Mouse (Mus musculus) spleen, postnatal 36 days (tissue): ENCODE data around the gene Tgm1.

ENCODE experiments used
- DNase-seq, 2 experiments: peaks; one replicate each; pipeline ENCODE4 v3.0.0; 2022; ENCODE audit warnings: low spot score in 2 of 2, mixed read lengths in 1 of 2

Gene Tgm1

GRCm38 (mm10) chr14:55724411-55724871 is 10.7 kb upstream of the Tgm1 start:
- peak; percentile 80 to 86 for DNase-seq

DNA sequence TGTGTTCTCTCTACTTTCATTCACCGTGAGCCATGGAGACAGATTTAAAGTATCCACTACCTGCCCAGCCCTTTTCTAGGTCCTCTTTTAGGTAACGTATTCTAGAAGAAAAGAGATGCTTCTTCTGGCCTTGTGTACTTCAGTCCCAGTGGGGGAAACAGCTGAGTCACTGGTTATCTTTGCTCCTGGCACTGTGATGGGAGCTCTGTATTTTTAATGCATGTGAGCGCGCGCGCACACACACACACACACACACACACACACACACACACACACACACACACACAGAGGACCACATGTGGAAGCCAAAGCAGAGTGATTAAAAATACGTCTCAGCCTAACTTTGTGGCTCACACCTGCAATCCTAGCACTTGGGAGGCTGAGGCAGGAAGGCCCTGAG is 9.7 kb upstream of the Tgm1 start:
- DNase-seq: no peak

GRCm38 (mm10) chr14:55722438-55722945 is 8.8 kb upstream of the Tgm1 start:
- DNase-seq: no peak

GRCm38 (mm10) chr14:55721700-55722437 is 8.1 kb upstream of the Tgm1 start, which contains the start of gene Rabggta:
TSS of gene Rabggta (minus strand) at chr14:55722263.
- DNase-seq: peak; percentile 93 to 94

DNA sequence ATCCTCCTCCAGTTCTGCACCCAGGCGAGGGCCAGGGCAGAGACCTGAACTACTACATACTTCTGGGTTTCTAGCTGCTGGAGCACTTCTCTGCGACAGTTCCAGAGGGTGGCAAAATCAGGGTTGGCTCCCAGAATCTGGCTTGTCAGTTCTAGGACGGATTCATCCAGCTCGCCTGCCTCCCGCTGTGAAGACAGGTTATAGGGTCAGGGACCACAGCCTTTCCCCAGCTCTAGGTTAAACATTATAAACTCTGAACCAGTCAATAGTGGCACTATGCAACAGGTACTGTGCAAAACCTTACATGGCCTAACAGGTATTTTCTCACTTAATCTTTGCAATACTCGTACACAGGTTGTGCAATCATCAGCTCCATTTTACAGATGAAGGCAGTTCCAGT is 7.3 kb upstream of the Tgm1 start:
- DNase-seq: no peak

DNA sequence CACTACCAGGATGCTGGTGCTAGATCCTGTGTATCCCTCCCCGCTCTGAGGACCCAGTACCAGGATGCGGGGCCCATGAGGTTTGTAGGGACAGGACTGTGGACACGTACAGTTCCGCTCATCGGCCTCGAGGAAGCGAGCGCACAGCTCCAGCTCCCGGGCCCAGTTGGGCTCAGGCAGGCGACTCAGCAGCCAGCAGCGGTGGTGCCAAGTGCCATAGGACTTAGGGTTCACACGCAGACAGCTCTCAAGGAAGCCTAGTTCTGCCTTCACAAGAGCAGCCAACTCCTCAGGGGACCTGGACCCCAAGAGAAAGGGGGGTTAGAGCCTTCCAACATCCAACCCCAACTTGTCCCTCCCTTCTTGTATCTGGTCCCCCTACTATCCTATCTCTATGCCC is 6.9 kb upstream of the Tgm1 start:
- DNase-seq: no peak

GRCm38 (mm10) chr14:55719737-55720136 is 6.0 kb upstream of the Tgm1 start:
- no peak for DNase-seq

- DNase-seq: no peak
These were observed 3.2 kb upstream of the Tgm1 start for GRCm38 (mm10) chr14:55716884-55717283.

DNA sequence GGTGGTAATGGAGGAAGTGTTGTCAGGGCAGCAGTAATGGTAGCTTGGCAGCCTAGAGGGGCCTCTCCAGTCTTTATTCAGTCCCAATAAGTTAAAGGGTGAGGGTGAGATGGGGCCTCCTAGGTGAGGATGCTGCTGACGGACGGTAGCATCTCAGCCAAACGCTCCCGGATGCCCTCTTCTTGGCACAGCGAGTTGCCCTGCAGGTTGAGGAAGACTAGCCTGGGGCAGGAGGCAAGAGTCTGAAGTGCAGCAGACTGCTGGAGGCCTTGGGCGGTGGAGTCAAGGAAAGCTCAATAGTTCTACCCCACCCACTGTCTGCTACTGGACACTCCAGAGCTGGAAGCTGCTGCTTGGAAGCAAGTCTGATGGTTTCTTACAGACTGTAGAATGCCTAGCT is 2.5 kb upstream of the Tgm1 start:
- no peak for DNase-seq

DNA sequence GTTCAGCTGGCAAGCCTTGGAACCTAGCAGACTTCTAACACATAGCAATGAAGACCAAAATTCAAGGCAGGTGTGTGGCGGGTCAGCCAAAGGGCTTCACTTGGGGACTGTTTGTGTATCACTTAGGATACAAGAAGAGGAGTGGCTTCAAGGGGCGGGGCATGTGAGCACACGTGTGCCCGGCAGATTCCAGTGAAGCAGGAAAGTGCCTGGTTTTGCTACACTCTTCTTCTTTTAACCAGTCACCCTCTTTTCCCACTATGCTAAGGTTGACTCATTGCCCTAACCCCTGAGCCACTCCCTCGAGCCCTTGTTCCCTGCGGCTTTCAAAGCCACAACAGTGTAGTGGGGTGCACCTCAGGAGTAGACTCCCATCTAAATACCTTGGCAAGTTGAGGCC is 1.2 kb upstream of the Tgm1 start:
- no peak for DNase-seq

- DNase-seq: peak in 1 of 2 experiments; percentile 34
These were observed 558 bp downstream of the Tgm1 start for GRCm38 (mm10) chr14:55713007-55713728.

GRCm38 (mm10) chr14:55711786-55712185 is 1.9 kb downstream of the Tgm1 start:
- DNase-seq: no peak

- no peak for DNase-seq
These were observed 4.2 kb downstream of the Tgm1 start for GRCm38 (mm10) chr14:55709509-55709908.

DNA sequence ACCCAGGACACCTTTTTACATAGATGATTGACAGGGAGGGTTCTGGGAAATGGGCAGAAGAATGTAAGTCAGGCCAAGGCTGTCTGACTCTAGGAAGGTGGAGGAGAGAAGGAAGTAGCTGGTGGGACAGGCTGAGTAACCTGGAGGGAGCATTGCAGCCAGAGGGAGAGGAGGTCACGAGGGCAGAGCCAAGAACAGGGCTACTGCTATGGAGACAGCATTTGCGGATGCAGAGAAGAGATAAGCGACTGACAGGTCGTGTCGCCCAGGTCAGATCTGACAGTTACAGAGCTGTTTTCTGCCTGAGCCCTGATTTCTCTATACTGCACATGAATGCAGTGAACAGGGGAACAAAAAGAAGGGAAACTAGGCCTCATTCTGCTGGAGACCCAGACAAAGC is 6.3 kb downstream of the Tgm1 start:
- no peak for DNase-seq

DNA sequence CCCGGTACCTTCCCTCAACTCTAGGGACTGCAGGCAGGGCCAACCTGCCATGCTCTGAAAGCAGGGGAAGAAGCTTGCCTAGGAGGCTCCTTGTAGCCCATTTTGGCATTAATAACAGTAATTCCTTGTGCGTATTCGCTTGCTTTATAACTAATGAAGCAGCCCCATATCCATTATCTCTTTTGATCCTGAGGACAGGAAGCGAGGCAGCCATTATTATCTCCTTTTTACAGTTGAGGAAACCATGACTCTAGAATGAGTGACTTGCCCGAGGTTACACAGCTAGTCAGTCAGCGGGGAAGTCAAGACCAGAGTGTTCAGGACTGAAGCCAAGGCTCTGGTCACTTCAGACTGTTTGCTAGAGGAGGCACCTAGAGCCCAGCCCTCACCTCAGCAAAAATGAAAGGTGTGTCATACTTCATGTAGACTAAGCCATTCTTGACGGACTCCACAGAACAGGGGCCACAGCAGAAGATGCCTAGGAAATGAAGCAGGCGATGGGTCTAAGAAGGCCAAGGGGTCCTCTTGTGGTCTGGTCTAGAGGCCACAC is 7.6 kb downstream of the Tgm1 start:
- DNase-seq: no peak

- no peak for DNase-seq
These were observed 11.0 kb downstream of the Tgm1 start for GRCm38 (mm10) chr14:55702761-55703160.

DNA sequence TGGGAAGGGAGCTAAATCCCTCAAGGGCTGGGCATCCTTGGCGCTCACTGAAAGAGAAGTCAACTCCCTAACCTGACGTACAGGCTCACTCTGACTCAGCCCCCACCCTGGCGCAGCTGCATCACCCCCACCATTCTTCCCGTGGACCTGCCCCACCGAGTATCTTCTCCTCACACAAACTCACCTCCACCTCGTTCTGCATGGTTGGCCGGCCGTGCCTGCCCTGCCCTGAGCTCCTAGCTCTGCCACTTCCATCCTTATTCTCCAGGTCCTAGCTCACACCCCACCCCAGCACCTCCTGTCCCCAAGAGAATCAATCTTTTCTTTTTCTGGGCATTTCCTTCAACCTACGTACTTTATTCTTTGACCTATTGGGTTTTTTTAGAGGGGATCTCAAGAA is 12.6 kb downstream of the Tgm1 start:
- no peak for DNase-seq

GRCm38 (mm10) chr14:55697226-55697625 is 16.5 kb downstream of the Tgm1 start:
- peak; percentile 22 to 23 for DNase-seq

GRCm38 (mm10) chr14:55689433-55689832 is 24.3 kb downstream of the Tgm1 start:
- DNase-seq: no peak

- no peak for DNase-seq
These were observed 31.6 kb downstream of the Tgm1 start for GRCm38 (mm10) chr14:55682118-55682493.

DNA sequence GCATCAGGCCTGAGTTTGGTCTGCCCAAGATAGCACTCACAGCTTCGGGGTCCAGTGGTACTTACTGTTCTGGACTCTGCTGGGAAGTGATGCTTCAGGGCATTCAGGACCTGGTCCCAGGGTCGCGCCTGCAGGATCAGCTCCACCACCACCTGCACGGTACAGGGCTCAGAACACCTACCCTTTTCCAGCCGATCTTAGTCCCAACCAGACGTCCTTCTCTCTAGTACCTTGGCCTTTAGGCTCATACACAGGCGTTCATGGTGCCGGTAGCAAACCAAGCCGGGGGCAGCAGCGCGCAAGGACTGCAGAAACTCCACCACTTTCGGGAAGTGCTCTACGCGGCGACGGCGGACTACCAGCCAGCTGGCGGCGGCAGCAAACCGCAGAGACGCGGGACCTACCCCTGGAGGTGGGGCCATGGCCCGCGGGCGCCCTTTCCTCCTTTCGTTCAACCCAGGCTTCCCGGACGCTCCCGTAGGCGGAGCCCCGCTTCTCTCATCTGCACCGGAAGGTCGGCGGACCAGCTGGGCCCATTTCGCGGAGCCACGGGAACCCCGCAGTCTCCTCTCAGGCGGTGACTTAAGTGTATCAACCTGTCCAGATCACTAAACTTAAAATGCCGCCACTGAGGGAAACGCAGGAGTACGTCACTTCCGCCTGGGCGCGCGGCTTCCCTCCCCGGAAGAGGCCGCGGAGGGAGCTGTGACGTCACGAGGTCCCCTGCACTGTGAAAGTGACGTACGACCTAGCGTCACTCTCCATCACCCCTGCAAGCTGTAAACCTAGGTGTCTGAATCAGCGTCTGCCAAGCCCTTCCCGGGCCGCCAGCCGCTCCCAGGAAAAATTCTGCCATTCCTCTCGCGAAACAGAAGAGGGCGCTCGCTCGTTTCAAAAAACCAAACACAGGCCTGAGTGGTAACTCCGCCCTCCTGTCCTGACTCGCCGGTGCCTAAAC is 32.3 kb downstream of the Tgm1 start, which contains the start of gene Tinf2:
Tinf2 (minus strand) TSS at position 661 of the 958 bp plus-strand sequence.
- DNase-seq: peak; percentile 91 to 92
